Mouse (Mus musculus) midbrain, embryonic 10.5 days (tissue): Measurements from ENCODE around the gene Fkbp2. TPM values are rescaled to one million over a fixed set of nuclear protein-coding genes. Genes with fewer than 3 reads are reported as not detected.

Experiments
- DNase-seq: peaks from one replicate; pipeline ENCODE4 v3.0.0-alpha.2; 2017; ENCODE audit warnings: low spot score
- H3K27ac ChIP-seq: fragments of 300-500 bp; sonication (generic); replicated peaks from 2 replicates; pipeline ENCODE4 v1.5.1; 2016; ENCODE audit warnings: mild to moderate bottlenecking
- H3K27me3 ChIP-seq: fragments of 300-500 bp; sonication (generic); 2 replicates; pipeline ENCODE4 v1.6.1; 2016; ENCODE audit warnings: low read depth, mild to moderate bottlenecking; ENCODE audit not compliant: poor library complexity, severe bottlenecking
- H3K36me3 ChIP-seq: fragments of 300-500 bp; sonication (generic); 2 replicates; pipeline ENCODE4 v1.6.1; 2016; ENCODE audit warnings: mild to moderate bottlenecking, moderate library complexity
- H3K4me1 ChIP-seq: fragments of 300-500 bp; sonication (generic); 2 replicates; pipeline ENCODE4 v1.6.1; 2016
- H3K4me3 ChIP-seq: fragments of 300-500 bp; sonication (generic); 2 replicates; pipeline ENCODE4 v1.5.1; 2016; ENCODE audit warnings: mild to moderate bottlenecking, moderate library complexity
- H3K9me3 ChIP-seq: fragments of 300-500 bp; sonication (generic); replicated peaks from 2 replicates; pipeline ENCODE4 v1.6.1; 2016; ENCODE audit warnings: mild to moderate bottlenecking
- WGBS: fragments of 180-500 bp; shearing (Covaris S2); methylation state at CpG from one replicate; pipeline ENCODE4 v1.1.7; 2016; 5-methylcytosine and 5-hydroxymethylcytosine counted together
- polyA plus RNA-seq: library from polyadenylated mRNA; unstranded; fragments of >200 nt; fragmentation: Nextera tagmentation; extraction: Ambion mirVana; gene quantifications from 2 replicates; pipeline ENCODE4 v1.2.1, GENCODE M21; 2016

Fkbp2 gene
- polyA plus RNA-seq, result 115 and 127 TPM in 2 replicates

DNA sequence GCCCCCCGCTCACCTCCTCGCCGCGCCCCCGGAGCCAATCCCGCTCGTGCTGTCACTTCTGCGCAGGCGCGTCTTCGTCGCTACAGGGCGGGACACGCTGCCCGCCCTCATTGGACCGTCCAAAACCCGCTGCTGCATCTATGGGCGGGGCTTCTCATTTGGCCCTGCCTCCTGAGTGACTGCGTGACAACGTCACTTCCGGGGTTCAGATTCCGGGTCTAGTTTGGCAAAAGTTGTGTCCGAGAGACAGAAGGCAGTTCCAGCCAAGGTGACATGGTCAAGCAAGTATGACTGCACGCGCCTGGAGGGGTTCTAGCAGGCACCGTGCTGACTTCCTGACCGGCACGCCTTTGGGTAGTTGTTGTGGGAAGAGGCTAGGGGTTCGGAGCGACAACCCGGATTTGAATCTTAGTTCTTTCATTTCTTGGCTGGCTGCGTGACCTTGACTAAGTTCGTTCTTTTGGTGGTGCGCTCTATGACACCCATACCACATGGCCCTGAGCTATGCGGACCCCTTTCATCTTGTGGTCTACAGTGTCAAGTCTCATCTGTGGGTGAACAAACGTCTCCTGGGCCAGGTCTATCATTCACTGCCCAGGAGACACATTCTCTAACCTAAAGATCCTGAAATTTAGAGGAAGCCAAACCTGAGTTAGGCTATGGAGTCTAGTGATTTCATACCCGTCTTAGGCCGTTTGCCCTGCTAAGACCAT is at the start of gene Fkbp2:
Gene Fkbp2 (minus strand): TSS at position 121 of the 713 bp plus-strand sequence.
- Histone ChIP-seq H3K4me1 (peaks cover 59% of the 10 kb centered on the region), H3K27ac (peak within 1 kb of the TSS; percentile 97), H3K9me3 (no peaks in the 10 kb centered on the region), H3K27me3 (no peaks in the 10 kb centered on the region), H3K36me3 (peaks cover 63% of the 10 kb centered on the region), H3K4me3 (peak within 1 kb of the TSS; percentile 66)
- peak; percentile 99 for DNase-seq
- WGBS, result 2% methylated on average over 38 of the region's 38 CpGs

DNA sequence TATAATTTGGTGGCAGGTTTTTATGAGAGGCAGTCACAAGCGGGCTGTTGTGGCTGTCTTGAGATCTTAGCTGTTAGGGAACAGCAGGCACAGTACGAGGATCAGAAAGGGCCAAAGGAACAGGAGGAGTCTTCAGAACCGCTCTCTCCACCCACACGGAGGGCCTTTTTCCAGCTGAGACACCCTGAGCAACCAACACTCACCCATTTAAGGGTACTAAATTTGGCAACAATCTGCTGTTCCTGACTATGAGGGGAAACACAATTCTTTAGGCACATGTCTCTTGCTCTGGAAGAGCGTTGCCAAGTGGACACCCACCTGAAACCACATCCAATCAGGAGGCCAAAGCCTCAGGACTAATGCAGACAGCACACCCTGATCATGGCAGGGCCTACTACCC is 49.2 kb upstream of the Fkbp2 start:
- 93% methylated on average over 5 of the region's 5 CpGs for WGBS
- H3K9me3 ChIP-seq, result no peaks in the 10 kb centered on the region
- H3K4me1 ChIP-seq, result no peaks in the 10 kb centered on the region
- no peak for DNase-seq
- no peak overlapping the region for H3K4me3 ChIP-seq
- H3K27ac ChIP-seq, result no peak overlapping the region
- no peaks in the 10 kb centered on the region for H3K27me3 ChIP-seq
- H3K36me3 ChIP-seq, result peaks cover 99% of the 10 kb centered on the region

DNA sequence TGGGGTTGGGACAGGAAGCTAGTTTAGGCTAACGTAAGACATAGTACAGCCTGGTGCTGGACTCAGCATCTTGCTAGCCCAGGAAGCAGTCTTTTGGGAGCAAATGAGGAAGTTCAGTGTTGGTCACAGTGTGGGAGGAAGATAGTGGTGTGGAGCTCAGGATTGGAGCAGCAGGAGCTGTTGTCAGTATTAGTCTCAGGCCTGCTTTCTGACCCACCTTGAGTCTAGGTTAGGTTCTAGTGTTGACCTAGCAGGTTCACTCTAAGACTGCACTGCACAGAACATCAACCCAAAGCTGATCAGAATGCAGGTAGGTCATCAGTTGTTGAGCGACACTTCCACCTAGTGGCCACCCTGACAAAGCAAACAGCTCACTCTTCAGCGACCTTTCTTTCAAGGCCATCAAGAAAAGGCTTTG is 39.9 kb upstream of the Fkbp2 start:
- no peak overlapping the region for H3K27ac ChIP-seq
- peak; percentile 37 for DNase-seq
- H3K4me1 ChIP-seq, result no peaks in the 10 kb centered on the region
- no peaks in the 10 kb centered on the region for H3K9me3 ChIP-seq
- WGBS, result 59% methylated on average over 3 of the region's 3 CpGs
- H3K36me3 ChIP-seq, result peaks cover 88% of the 10 kb centered on the region
- no peak overlapping the region for H3K4me3 ChIP-seq
- H3K27me3 ChIP-seq, result no peaks in the 10 kb centered on the region

DNA sequence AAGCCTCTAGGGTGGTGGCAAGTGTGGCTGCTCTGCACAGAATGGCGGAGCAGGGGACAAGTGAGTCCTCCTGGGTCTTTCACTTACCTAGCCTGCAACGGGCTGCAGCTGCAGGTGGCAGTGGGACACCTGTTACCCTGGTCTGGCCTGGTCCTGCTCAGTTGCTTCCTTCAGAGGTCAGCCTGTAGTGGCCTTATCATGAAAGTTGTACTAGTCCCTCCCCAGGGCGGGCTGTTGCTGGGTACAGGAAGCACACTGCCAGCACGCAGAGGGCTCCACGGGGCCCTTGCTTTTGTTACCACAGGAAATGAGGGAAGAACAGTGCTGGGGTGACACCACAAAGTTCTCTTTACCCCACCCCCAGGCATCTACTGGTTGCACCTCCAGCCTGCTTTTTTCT is 38.9 kb upstream of the Fkbp2 start, which contains the start of gene Fermt3:
Gene Fermt3 (minus strand): TSS at position 279 of the 400 bp plus-strand sequence.
- Histone ChIP-seq H3K36me3 (peaks cover 84% of the 10 kb centered on the region), H3K4me1 (no peaks in the 10 kb centered on the region), H3K9me3 (no peaks in the 10 kb centered on the region), H3K27ac (0 out of 2 replicates have a peak within 1 kb of the TSS, but pooled peaks have one; percentile 38), H3K4me3 (no peak within 1 kb of the TSS), H3K27me3 (no peaks in the 10 kb centered on the region)
- 87% methylated on average over 5 of the region's 5 CpGs for WGBS
- no peak for DNase-seq

DNA sequence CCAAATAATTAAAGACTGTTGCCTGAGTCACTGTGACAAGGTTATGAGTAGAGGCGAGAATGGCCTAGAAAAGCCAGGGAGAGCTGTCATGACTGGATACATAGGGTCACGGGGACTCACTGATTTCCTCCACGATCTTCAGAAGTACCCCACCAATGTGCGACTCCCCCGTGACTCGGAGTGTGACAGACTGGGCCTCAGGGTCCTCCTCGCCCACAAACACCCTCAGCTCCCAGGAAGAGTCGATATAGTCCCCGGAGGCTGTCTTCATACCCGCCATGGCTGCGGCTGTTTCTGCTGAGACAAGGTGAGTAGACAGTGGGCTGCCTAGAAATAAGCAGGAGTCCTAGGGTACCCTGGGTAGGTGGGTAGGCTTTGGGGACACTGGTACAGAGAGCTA is 38.2 kb upstream of the Fkbp2 start:
- H3K4me3 ChIP-seq, result no peak overlapping the region
- 94% methylated on average over 11 of the region's 11 CpGs for WGBS
- H3K9me3 ChIP-seq, result no peaks in the 10 kb centered on the region
- no peaks in the 10 kb centered on the region for H3K27me3 ChIP-seq
- H3K27ac ChIP-seq, result no peak overlapping the region
- no peaks in the 10 kb centered on the region for H3K4me1 ChIP-seq
- peaks cover 84% of the 10 kb centered on the region for H3K36me3 ChIP-seq
- no peak for DNase-seq

DNA sequence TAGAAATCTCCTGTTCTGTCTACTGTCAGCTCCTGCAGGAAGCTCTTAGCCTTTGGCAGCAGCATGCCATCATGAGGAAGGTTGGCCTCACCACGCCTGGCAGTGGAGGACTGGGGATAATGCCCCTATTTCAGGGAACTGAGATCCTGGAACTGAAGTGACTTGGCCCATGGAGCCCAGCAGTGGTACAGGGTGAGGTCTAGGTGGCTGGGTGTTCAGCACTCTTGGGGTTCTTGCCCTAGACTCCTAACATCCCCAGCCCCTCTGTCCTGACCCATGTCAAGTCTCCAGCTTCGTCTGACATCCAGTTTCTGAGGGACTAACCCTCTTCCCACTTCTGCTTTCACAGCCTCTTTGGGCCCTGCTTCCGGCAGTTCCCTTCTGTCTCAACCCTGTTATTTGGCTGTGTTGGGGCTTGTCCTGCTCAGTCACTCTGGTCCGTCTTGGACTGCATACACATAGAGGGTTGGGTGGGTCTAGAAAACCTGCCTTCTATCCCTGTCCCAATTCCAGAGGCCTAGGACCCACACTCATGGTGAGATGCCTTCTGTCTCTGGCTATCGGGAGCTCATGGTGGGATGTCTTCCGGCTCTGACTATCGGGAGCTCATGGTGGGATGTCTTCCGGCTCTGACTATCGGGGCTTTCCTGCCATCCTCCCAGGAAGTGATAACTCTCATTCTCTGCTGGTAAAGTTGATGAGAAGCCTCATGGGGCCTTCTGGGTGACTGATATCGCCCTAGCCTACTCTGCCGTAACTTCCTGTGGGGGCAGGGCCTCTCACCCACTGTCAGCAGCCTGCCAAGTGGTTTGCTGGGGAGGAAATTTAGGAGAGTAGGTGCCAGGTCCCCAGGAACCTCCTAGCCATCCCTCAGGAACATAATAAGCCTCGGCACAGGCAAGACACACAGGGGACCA is 37.5 kb upstream of the Fkbp2 start:
- H3K27me3 ChIP-seq, result no peaks in the 10 kb centered on the region
- no peak overlapping the region; the same call in 1 of the 2 replicates for H3K27ac ChIP-seq
- H3K36me3 ChIP-seq, result peaks cover 84% of the 10 kb centered on the region
- H3K9me3 ChIP-seq, result no peaks in the 10 kb centered on the region
- 82% methylated on average over 12 of the region's 12 CpGs for WGBS
- DNase-seq, result no peak
- no peak overlapping the region for H3K4me3 ChIP-seq
- H3K4me1 ChIP-seq, result no peaks in the 10 kb centered on the region

DNA sequence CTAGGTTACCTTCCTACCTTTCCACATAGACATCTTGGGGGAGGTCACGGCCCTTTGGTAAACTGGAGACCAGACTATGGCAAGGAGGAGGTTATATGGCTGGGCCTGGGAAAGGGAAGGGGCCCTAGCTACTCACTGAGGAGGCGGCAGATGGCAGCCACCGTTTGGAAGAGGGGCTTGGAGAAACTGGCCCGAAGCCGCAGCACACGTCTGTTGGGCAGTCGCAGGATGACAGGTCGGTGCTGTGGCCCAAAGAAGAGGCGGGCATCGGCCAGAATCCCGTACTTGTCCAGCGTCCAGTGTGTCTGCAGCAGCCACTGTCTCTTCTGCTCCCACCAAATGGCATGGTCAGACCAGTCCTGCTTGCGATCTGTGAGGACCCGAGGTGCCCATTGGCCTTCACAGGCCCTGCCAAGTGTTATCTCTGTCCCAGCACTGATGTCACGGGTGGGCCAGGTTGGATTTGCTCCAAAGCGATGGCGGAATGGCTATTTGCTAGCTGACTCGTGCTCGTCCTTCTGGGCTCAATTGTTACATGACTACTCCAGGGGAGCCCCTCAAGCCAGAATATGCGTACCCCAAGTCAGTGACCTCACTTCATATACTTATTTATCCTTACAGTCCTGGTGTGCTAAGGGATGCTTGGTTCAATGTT is 34.3 kb upstream of the Fkbp2 start:
- no peak overlapping the region for H3K27ac ChIP-seq
- H3K36me3 ChIP-seq, result peaks cover 58% of the 10 kb centered on the region

DNA sequence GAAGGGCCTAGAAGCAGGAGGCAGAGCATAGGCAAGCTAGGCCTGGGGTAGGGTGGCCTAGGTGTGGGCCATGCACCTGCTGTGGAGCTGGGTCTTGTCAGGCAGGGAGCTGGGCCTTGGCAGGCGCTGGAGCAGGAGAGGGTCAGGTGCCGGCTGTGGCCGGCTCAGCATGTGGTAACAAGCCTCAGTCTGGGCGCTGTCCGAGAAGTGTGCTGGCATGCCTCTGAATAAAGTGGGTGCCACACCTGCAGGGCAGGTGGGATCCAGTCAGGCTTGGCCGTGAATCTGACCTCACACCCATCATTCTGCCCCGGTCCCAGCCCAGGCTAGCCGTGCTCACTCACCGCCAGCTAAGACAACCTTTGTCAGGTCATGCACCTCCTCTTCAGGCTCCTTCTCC is 33.7 kb upstream of the Fkbp2 start:
- H3K36me3 ChIP-seq, result peaks cover 52% of the 10 kb centered on the region
- H3K4me1 ChIP-seq, result no peaks in the 10 kb centered on the region
- WGBS, result 87% methylated on average over 9 of the region's 9 CpGs

More for the DNA sequence above, 34.3 kb upstream of the Fkbp2 start:
- Histone ChIP-seq H3K4me1 (no peaks in the 10 kb centered on the region), H3K27me3 (no peaks in the 10 kb centered on the region), H3K9me3 (no peaks in the 10 kb centered on the region), H3K4me3 (no peak overlapping the region)
- WGBS, result 92% methylated on average over 20 of the region's 20 CpGs
- DNase-seq, result no peak

DNA sequence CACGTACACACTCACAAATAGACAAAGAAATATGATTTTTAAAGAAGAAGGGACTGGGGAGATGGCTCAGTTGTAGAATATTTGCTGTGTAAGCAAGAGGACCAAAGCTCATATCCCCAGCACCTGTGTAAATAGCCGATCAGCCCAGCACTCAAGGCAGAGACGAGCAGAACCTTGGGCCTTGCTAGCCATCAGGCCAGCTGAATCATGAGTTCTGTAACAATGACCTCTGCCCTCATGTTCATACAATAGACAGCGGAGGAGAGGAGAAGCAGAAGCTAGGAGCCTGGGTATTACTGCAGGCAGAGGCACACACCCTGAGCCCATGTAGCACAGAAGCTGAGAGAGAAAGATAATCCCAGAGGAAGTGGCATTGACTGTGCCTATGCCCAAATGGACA is 32.1 kb upstream of the Fkbp2 start:
- WGBS, result 76% methylated on average over 4 of the region's 4 CpGs
- no peak for DNase-seq
- Histone ChIP-seq H3K27me3 (no peaks in the 10 kb centered on the region), H3K36me3 (peaks cover 36% of the 10 kb centered on the region), H3K27ac (no peak overlapping the region), H3K4me3 (no peak overlapping the region), H3K4me1 (no peaks in the 10 kb centered on the region), H3K9me3 (no peaks in the 10 kb centered on the region)

More for the DNA sequence above, 33.7 kb upstream of the Fkbp2 start:
- no peaks in the 10 kb centered on the region for H3K27me3 ChIP-seq
- no peaks in the 10 kb centered on the region for H3K9me3 ChIP-seq
- H3K4me3 ChIP-seq, result no peak overlapping the region
- no peak overlapping the region for H3K27ac ChIP-seq
- DNase-seq, result no peak

DNA sequence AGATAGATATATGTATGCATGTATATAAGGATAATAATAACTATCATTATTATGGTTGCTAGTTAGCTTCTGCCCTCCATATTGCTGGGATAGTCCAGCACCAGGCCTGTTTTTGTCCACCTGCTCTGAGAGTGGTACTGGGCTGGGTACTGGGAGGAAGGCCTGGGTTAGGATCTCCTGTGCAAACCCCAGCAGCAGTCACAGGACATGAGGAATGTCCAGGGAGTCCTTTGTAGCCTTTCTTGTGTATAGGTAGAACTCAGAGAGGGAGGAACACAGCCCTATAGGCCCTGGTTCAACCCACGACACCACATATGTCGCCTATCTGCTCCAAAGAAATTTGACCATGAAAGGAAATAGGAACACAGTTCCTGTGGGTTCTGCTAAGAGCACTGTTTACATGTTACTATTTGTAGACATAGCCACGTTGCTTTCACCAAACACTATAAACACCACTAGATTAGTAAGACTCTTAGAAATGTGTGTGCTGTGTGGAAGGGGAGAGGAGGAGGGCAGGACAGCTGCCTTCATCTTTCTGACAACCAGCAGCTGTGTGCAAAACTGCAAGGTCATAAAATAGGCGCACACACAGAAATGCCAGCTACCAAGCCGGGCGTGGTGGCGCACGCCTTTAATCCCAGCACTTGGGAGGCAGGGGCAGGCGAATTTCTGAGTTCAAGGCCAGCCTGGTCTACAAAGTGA is 26.7 kb upstream of the Fkbp2 start:
- DNase-seq, result no peak
- no peak overlapping the region for H3K4me3 ChIP-seq
- 90% methylated on average over 9 of the region's 9 CpGs for WGBS
- H3K27me3 ChIP-seq, result no peaks in the 10 kb centered on the region
- 0 out of 2 replicates have a peak, but pooled peaks cover 4% of the 10 kb centered on the region for H3K36me3 ChIP-seq
- no peaks in the 10 kb centered on the region for H3K9me3 ChIP-seq
- no peaks in the 10 kb centered on the region for H3K4me1 ChIP-seq
- no peak overlapping the region for H3K27ac ChIP-seq

DNA sequence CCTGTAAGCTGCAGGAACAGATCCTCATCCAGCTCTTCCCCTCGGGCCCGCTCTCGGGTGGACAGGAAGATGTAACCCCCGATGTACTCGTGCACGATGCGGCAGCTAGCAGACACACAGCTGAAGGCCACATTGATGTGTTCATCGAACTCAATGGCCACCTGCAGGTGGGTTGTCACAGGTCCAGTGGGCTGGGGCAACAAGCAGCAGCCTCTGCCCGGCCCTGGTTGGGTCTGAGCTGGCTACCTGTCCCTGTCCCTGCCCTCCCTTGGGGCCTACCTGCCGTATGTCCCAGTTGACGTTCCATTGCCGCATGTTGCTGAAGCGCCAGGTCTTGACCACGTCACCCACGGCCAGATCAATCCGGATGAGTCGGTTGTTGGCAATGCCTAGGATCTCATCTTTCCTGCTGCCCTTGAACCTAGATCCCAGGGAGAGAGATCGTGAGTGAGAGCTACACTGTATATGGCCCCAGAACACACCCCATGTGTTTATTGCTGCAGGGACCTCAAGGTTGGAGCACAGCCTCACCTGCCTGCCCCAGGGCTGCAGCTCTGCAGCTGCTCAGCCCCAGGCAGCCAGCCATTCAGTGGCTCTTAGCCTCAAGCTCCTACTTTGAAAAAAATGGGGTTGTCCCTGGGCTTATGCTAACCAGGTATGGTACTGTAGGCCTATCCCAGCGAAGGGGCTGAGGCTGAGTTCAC is 19.2 kb upstream of the Fkbp2 start:
- DNase-seq, result no peak
- 96% methylated on average over 19 of the region's 19 CpGs for WGBS
- peaks cover 34% of the 10 kb centered on the region for H3K4me1 ChIP-seq
- no peak overlapping the region for H3K4me3 ChIP-seq
- H3K9me3 ChIP-seq, result no peaks in the 10 kb centered on the region
- no peak overlapping the region for H3K27ac ChIP-seq
- H3K27me3 ChIP-seq, result no peaks in the 10 kb centered on the region
- H3K36me3 ChIP-seq, result peaks cover 37% of the 10 kb centered on the region
